Mouse (Mus musculus): ENCODE data around the gene Gm10964.
"Not testable (repeated sequence)": the region's sequence is repeated elsewhere in the genome, so short reads cannot be mapped to it uniquely, and the experiment has no call there.

Gene Gm10964

GRCm38 (mm10) chr3:103778660-103779059 is 39.5 kb downstream of the Gm10964 start:
- DNase-seq (ENCODE audit: low spot score in 2 of 2), result no peak

DNA sequence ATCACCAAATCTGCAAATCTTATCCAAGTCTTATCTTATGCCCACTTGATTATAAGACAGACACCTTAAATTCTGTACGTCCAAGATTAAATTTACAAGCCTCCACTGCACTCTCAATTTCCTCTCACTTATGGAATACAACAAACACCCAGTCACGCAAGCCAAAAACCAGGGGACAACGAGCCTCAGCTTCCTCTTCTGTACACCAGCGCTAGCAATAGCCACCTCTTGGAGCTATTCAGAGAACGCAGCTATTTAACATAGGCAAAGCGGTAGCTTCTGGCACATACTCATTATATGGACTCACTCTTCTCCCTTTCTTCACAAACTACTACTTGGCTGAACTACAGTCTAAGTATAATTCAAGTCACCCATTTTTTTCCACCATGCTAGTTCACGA is 40.0 kb downstream of the Gm10964 start:
- DNase-seq (ENCODE audit: low spot score in 2 of 2), result no peak

DNA sequence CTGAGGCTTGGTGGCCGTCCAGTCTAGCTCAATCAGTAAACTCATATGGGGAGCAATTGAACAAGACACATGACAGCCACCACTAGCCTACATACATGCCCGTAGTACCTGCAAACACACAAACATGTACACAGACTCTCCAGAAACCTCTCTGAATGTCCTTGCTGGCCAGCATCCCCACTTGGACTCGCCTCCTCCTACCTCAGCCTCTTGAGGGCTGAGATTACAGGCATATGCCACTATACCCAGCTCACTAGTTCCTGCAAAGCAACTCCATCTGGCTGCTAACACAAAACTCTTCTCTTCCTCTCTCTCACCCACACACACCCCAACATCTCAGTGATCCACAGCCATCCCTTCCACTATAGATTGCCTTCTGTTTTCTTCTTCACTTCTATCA is 41.1 kb downstream of the Gm10964 start:
- DNase-seq (ENCODE audit: low spot score in 2 of 2), result peak in 1 of 2 experiments; percentile 45

GRCm38 (mm10) chr3:103780777-103781176 is 41.6 kb downstream of the Gm10964 start:
- no peak for DNase-seq (ENCODE audit: low spot score in 2 of 2)

DNA sequence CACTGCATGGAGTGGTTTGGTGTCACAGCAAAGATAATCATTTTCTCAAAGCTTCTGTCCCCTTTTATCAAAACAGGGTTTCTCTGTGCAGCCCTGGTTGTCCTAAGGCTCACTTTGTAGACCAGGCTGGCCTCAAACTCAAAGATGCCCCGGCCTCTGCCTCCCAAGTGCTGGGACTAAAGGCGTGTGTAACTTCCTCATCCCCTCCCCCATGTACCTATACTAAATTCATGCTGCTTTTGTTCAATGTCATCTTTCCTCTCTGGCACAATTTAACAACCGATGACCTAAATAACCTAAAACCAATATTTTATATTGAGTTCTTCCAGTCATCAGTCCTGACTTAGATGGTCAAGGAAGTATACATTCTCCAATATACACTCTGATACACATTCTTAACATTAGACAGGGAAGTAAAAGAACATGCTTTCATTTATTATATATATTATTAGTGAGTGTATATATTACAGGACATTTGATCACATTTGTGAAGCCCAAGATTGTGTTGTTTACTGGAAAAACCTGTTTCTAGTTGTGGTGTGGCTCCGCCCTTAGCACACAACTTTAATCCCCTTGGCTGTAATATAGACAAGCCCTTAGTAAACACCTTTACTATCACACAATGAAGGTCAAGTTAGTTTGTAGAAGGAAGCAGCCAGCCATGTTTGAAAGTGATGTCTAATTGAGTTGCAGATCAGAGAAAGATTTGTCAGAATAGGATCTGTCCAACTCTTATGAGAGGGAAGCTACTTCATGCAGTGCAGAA is 43.9 kb downstream of the Gm10964 start:
- DNase-seq (ENCODE audit: low spot score in 2 of 2), result no peak

GRCm38 (mm10) chr3:103787225-103787624 is 48.1 kb downstream of the Gm10964 start:
- DNase-seq (ENCODE audit: low spot score in 2 of 2), result no peak

DNA sequence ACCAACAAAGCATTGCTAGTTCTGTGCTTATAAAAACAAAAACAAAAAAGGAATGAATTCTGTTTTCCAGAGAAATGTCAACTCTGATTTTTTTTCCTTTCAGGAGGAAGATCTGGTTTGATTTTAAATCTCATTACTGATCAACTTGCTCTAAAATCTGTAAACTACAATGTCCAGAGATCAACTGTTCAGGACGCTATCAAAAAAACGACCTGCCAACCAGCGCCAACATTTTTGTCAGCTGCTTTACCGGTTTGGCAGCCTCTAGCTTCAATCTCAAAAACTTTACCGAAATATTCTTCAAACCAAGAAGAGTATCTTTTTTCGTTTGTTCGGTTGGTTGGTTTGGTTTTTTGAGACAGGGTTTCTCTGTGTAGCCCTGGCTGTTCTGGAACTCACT is 49.9 kb downstream of the Gm10964 start:
- no peak for DNase-seq (ENCODE audit: low spot score in 2 of 2)

GRCm38 (mm10) chr3:103789891-103790345 is 50.8 kb downstream of the Gm10964 start:
- peak in 1 of 2 experiments; percentile 16 for DNase-seq (ENCODE audit: low spot score in 2 of 2)

DNA sequence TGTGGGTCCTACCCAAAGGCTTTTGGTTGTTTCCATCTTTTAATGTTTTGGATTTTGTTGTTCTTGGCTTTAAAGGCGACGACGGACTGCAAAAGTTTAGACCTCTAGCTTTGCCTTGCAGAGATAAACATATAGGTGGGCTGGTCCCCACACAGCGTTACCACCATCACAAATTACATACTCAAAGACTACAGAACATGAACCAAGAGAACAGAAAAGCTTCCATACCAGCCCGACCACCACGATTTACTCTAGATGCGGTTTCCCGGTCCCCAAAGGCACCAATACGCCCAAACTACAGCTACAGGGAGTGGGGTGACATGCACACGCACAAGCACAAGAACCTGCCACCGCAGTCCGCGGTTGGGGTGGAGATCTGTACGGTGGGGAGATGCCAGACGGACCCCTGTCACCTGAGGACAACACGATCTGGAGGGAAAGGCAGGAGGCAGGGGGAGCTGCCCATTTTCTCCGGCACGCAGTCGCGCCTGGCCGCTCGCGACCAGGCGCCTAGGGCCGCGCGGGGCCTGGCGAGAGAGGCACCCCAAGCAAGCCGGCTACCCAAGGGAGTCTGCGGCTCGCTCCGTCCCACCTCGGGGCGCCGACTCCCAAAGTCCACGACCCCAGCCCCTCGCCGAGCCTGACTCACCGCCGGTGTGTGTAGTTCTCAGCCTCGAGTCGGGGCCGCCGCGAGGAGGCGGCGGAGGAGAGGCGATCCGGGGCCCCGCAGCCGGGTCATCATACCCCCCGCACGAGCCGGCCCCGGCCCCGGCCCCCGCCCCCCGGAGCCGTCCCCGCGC is 51.4 kb downstream of the Gm10964 start:
- no peak for DNase-seq (ENCODE audit: low spot score in 2 of 2)

GRCm38 (mm10) chr3:103791230-103792110 is 52.3 kb downstream of the Gm10964 start, which contains the start of gene Hipk1:
TSS of gene Hipk1 (minus strand) at chr3:103791563.
- peak; percentile 92 to 93 for DNase-seq (ENCODE audit: low spot score in 2 of 2)

DNA sequence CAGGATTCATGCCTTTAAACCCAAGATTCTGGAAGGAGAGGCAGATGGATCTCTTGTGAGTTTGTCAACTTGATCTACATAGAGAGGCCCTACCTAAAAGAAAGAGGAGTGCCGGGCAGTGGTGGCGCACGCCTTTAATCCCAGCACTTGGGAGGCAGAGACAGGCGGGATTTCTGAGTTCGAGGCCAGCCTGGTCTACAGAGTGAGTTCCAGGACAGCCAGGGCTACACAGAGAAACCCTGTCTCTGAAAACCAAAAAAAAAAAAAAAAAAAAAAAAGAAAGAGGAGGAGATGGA is 52.9 kb downstream of the Gm10964 start:
- DNase-seq (ENCODE audit: low spot score in 2 of 2), result not testable (repeated sequence)

DNA sequence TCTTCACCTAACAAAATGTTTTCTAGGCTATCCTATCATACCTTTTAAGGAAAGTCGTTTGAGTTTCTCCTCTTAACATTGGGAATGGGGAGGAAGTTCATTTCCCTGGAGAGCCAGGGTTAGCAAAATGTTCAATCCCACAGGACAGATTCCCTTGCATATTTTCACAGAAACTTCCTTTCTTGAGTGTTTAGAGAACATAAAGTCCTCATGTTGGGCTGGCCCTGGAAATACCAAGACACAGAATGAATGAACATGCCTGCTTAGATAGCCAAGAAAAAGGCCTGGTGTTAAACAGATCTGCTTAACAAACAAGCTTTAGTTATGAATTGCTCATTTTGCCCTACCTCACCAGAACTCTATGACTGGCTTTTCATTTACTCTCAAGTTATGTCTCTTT is 53.4 kb downstream of the Gm10964 start:
- DNase-seq (ENCODE audit: low spot score in 2 of 2), result no peak
